Mouse (Mus musculus): ENCODE data around the gene Ube2n. TPM values are rescaled to one million over a fixed set of nuclear protein-coding genes. Genes with fewer than 3 reads are reported as not detected.
"Not testable (repeated sequence)": the region's sequence is repeated elsewhere in the genome, so short reads cannot be mapped to it uniquely, and the experiment has no call there.

The Ube2n gene
- polyA plus RNA-seq, 1 experiment from 2014 or later: 371 TPM

GRCm38 (mm10) chr10:95548154-95548826, 33.3 kb downstream of the Ube2n start:
- H3K4me2 ChIP-seq (replicated peaks): no peak overlapping the region
- peaks cover 66% of the 10 kb centered on the region for H3K36me3 ChIP-seq (replicated peaks; ENCODE audit: control insufficient read depth, insufficient read depth)
- peaks cover 6% of the 10 kb centered on the region; the same call in 1 of the 2 replicates for H3K4me1 ChIP-seq (replicated peaks; ENCODE audit: control insufficient read depth, insufficient read depth, low read length)
- DNase-seq (ENCODE audit: low spot score) (no peak), ATAC-seq (ENCODE audit: low FRiP score) (no peak)
- H3K27me3 ChIP-seq (ENCODE audit: control insufficient read depth, insufficient read depth, low read length): no peaks in the 10 kb centered on the region
- no peaks in the 10 kb centered on the region for H3K9me3 ChIP-seq (ENCODE audit: control insufficient read depth, low read length)
- WGBS: 87% methylated on average over 11 of the region's 11 CpGs
- no peak overlapping the region; the same call in 1 of the 2 replicates for H3K9ac ChIP-seq
- H3K27ac ChIP-seq: no peak overlapping the region
- H3K4me3 ChIP-seq (replicated peaks; ENCODE audit: low read length): no peak overlapping the region

- not testable (repeated sequence) for H3K4me2 ChIP-seq (replicated peaks); H3K4me1 ChIP-seq (replicated peaks; ENCODE audit: control insufficient read depth, insufficient read depth, low read length); H3K9me3 ChIP-seq (ENCODE audit: control insufficient read depth, low read length); DNase-seq (ENCODE audit: low spot score); ATAC-seq (ENCODE audit: low FRiP score); H3K27ac ChIP-seq; H3K27me3 ChIP-seq (ENCODE audit: control insufficient read depth, insufficient read depth, low read length); H3K9ac ChIP-seq; H3K4me3 ChIP-seq (replicated peaks; ENCODE audit: low read length)
- WGBS: 58% methylated on average over 5 of the region's 5 CpGs
- peaks cover 64% of the 10 kb centered on the region for H3K36me3 ChIP-seq (replicated peaks; ENCODE audit: control insufficient read depth, insufficient read depth)
These were observed 34.1 kb downstream of the Ube2n start for GRCm38 (mm10) chr10:95549080-95549479.

GRCm38 (mm10) chr10:95550506-95550905, 35.6 kb downstream of the Ube2n start:
- no peak overlapping the region for H3K27ac ChIP-seq
- H3K27me3 ChIP-seq (ENCODE audit: control insufficient read depth, insufficient read depth, low read length): no peaks in the 10 kb centered on the region
- no peak overlapping the region for H3K4me3 ChIP-seq (replicated peaks; ENCODE audit: low read length)
- DNase-seq (ENCODE audit: low spot score): peak; percentile 80
- peaks cover 51% of the 10 kb centered on the region for H3K36me3 ChIP-seq (replicated peaks; ENCODE audit: control insufficient read depth, insufficient read depth)
- no peaks in the 10 kb centered on the region for H3K9me3 ChIP-seq (ENCODE audit: control insufficient read depth, low read length)
- H3K4me2 ChIP-seq (replicated peaks): no peak overlapping the region
- H3K4me1 ChIP-seq (replicated peaks; ENCODE audit: control insufficient read depth, insufficient read depth, low read length): peaks cover 6% of the 10 kb centered on the region; the same call in 1 of the 2 replicates
- 62% methylated on average over 1 of the region's 1 CpGs for WGBS
- H3K9ac ChIP-seq: no peak overlapping the region
- ATAC-seq (ENCODE audit: low FRiP score): no peak

GRCm38 (mm10) chr10:95551752-95552151, 36.8 kb downstream of the Ube2n start:
- Histone ChIP-seq H3K27ac (no peak overlapping the region), H3K9me3 (ENCODE audit: control insufficient read depth, low read length) (no peaks in the 10 kb centered on the region), H3K4me2 (replicated peaks) (no peak overlapping the region), H3K36me3 (replicated peaks; ENCODE audit: control insufficient read depth, insufficient read depth) (peaks cover 39% of the 10 kb centered on the region), H3K4me1 (replicated peaks; ENCODE audit: control insufficient read depth, insufficient read depth, low read length) (peaks cover 6% of the 10 kb centered on the region; the same call in 1 of the 2 replicates), H3K27me3 (ENCODE audit: control insufficient read depth, insufficient read depth, low read length) (no peaks in the 10 kb centered on the region), H3K4me3 (replicated peaks; ENCODE audit: low read length) (no peak overlapping the region), H3K9ac (no peak overlapping the region)
- ATAC-seq (ENCODE audit: low FRiP score) (no peak), DNase-seq (ENCODE audit: low spot score) (no peak)

- peaks cover 33% of the 10 kb centered on the region for H3K36me3 ChIP-seq (replicated peaks; ENCODE audit: control insufficient read depth, insufficient read depth)
- no peak overlapping the region for H3K4me3 ChIP-seq (replicated peaks; ENCODE audit: low read length)
- no peaks in the 10 kb centered on the region for H3K27me3 ChIP-seq (ENCODE audit: control insufficient read depth, insufficient read depth, low read length)
- H3K4me2 ChIP-seq (replicated peaks): no peak overlapping the region
- ATAC-seq (ENCODE audit: low FRiP score) (no peak), DNase-seq (ENCODE audit: low spot score) (no peak)
- H3K27ac ChIP-seq: no peak overlapping the region
- H3K9ac ChIP-seq: no peak overlapping the region
- no peaks in the 10 kb centered on the region for H3K9me3 ChIP-seq (ENCODE audit: control insufficient read depth, low read length)
- peaks cover 6% of the 10 kb centered on the region; the same call in 1 of the 2 replicates for H3K4me1 ChIP-seq (replicated peaks; ENCODE audit: control insufficient read depth, insufficient read depth, low read length)
- WGBS: 56% methylated on average over 3 of the region's 3 CpGs
These were observed 37.4 kb downstream of the Ube2n start for GRCm38 (mm10) chr10:95552326-95552725.

- Histone ChIP-seq H3K9ac (no peak overlapping the region), H3K4me2 (replicated peaks) (no peak overlapping the region), H3K4me3 (replicated peaks; ENCODE audit: low read length) (no peak overlapping the region), H3K27me3 (ENCODE audit: control insufficient read depth, insufficient read depth, low read length) (no peaks in the 10 kb centered on the region), H3K9me3 (ENCODE audit: control insufficient read depth, low read length) (no peaks in the 10 kb centered on the region), H3K36me3 (replicated peaks; ENCODE audit: control insufficient read depth, insufficient read depth) (peaks cover 4% of the 10 kb centered on the region; the same call in 1 of the 2 replicates), H3K4me1 (replicated peaks; ENCODE audit: control insufficient read depth, insufficient read depth, low read length) (peaks cover 13% of the 10 kb centered on the region; the same call in 1 of the 2 replicates), H3K27ac (no peak overlapping the region)
- WGBS: 88% methylated on average over 11 of the region's 11 CpGs
- no peak for DNase-seq (ENCODE audit: low spot score)
- ATAC-seq (ENCODE audit: low FRiP score): no peak
These were observed 40.9 kb downstream of the Ube2n start for GRCm38 (mm10) chr10:95555866-95556265.

- no peaks in the 10 kb centered on the region for H3K27me3 ChIP-seq (ENCODE audit: control insufficient read depth, insufficient read depth, low read length)
- H3K4me3 ChIP-seq (replicated peaks; ENCODE audit: low read length): no peak overlapping the region
- WGBS: 84% methylated on average over 5 of the region's 5 CpGs
- no peak overlapping the region for H3K9ac ChIP-seq
- no peak for DNase-seq (ENCODE audit: low spot score)
- no peak for ATAC-seq (ENCODE audit: low FRiP score)
- H3K4me2 ChIP-seq (replicated peaks): no peak overlapping the region
- H3K36me3 ChIP-seq (replicated peaks; ENCODE audit: control insufficient read depth, insufficient read depth): no peaks in the 10 kb centered on the region
- no peaks in the 10 kb centered on the region for H3K9me3 ChIP-seq (ENCODE audit: control insufficient read depth, low read length)
- no peak overlapping the region for H3K27ac ChIP-seq
- H3K4me1 ChIP-seq (replicated peaks; ENCODE audit: control insufficient read depth, insufficient read depth, low read length): peaks cover 19% of the 10 kb centered on the region
These were observed 42.4 kb downstream of the Ube2n start for GRCm38 (mm10) chr10:95557337-95557828.

GRCm38 (mm10) chr10:95559426-95559825, 44.5 kb downstream of the Ube2n start:
- Histone ChIP-seq H3K36me3 (replicated peaks; ENCODE audit: control insufficient read depth, insufficient read depth) (no peaks in the 10 kb centered on the region), H3K27ac (no peak overlapping the region), H3K9ac (no peak overlapping the region), H3K4me3 (replicated peaks; ENCODE audit: low read length) (no peak overlapping the region), H3K4me2 (replicated peaks) (no peak overlapping the region), H3K27me3 (ENCODE audit: control insufficient read depth, insufficient read depth, low read length) (no peaks in the 10 kb centered on the region), H3K9me3 (ENCODE audit: control insufficient read depth, low read length) (no peaks in the 10 kb centered on the region), H3K4me1 (replicated peaks; ENCODE audit: control insufficient read depth, insufficient read depth, low read length) (peaks cover 20% of the 10 kb centered on the region)
- 84% methylated on average over 7 of the region's 7 CpGs for WGBS
- DNase-seq (ENCODE audit: low spot score) (no peak), ATAC-seq (ENCODE audit: low FRiP score) (no peak)

GRCm38 (mm10) chr10:95560394-95560983, 45.5 kb downstream of the Ube2n start:
- no peaks in the 10 kb centered on the region for H3K36me3 ChIP-seq (replicated peaks; ENCODE audit: control insufficient read depth, insufficient read depth)
- no peak overlapping the region for H3K4me3 ChIP-seq (replicated peaks; ENCODE audit: low read length)
- H3K4me2 ChIP-seq (replicated peaks): peak overlapping the region; percentile 27
- H3K27ac ChIP-seq: no peak overlapping the region
- no peak for ATAC-seq (ENCODE audit: low FRiP score)
- H3K27me3 ChIP-seq (ENCODE audit: control insufficient read depth, insufficient read depth, low read length): no peaks in the 10 kb centered on the region
- no peak for DNase-seq (ENCODE audit: low spot score)
- peaks cover 20% of the 10 kb centered on the region for H3K4me1 ChIP-seq (replicated peaks; ENCODE audit: control insufficient read depth, insufficient read depth, low read length)
- H3K9me3 ChIP-seq (ENCODE audit: control insufficient read depth, low read length): no peaks in the 10 kb centered on the region
- WGBS: 82% methylated on average over 9 of the region's 9 CpGs
- no peak overlapping the region for H3K9ac ChIP-seq
